Mouse (Mus musculus) forebrain, embryonic 15.5 days (tissue): ENCODE data around the gene Nudc. TPM values are rescaled to one million over a fixed set of nuclear protein-coding genes. Genes with fewer than 3 reads are reported as not detected.

ENCODE experiments used
- ATAC-seq: fragments of 200-750 bp; cut with Nextera tagmentation; replicated peaks from 2 replicates; pipeline ENCODE4 v1.8.0; 2017; ENCODE audit warnings: mild to moderate bottlenecking, moderate TSS enrichment, moderate library complexity
- H3K27ac ChIP-seq: fragments of 300-500 bp; sonication (generic); replicated peaks from 2 replicates; pipeline ENCODE4 v1.5.1; 2015; ENCODE audit warnings: mild to moderate bottlenecking, inconsistent platforms
- H3K27me3 ChIP-seq: fragments of 300-500 bp; sonication (generic); 2 replicates; pipeline ENCODE4 v1.6.1; 2015; ENCODE audit warnings: inconsistent platforms
- H3K36me3 ChIP-seq: fragments of 300-500 bp; sonication (generic); 2 replicates; pipeline ENCODE4 v1.6.1; 2015; ENCODE audit warnings: mild to moderate bottlenecking, inconsistent platforms
- H3K4me1 ChIP-seq: fragments of 300-500 bp; sonication (generic); 2 replicates; pipeline ENCODE4 v1.6.1; 2015; ENCODE audit warnings: inconsistent platforms
- H3K4me2 ChIP-seq: fragments of 300-500 bp; sonication (generic); replicated peaks from 2 replicates; pipeline ENCODE4 v1.6.1; 2015; ENCODE audit warnings: mild to moderate bottlenecking, inconsistent platforms
- H3K4me3 ChIP-seq: fragments of 300-500 bp; sonication (generic); 2 replicates; pipeline ENCODE4 v1.5.1; 2015; ENCODE audit warnings: mild to moderate bottlenecking, inconsistent platforms
- H3K9ac ChIP-seq: fragments of 300-500 bp; sonication (generic); replicated peaks from 2 replicates; pipeline ENCODE4 v1.6.1; 2015; ENCODE audit warnings: mild to moderate bottlenecking, inconsistent platforms
- H3K9me3 ChIP-seq: fragments of 300-500 bp; sonication (generic); 2 replicates; pipeline ENCODE4 v1.6.1; 2016; ENCODE audit warnings: inconsistent platforms
- WGBS: fragments of 180-500 bp; shearing (Covaris S2); methylation state at CpG from one replicate; pipeline ENCODE4 v1.1.7; 2015; ENCODE audit warnings: mixed read lengths; 5-methylcytosine and 5-hydroxymethylcytosine counted together
- polyA plus RNA-seq: library from polyadenylated mRNA; unstranded; fragments of >200 nt; fragmentation: Nextera tagmentation; extraction: Ambion mirVana; gene quantifications from 2 replicates; pipeline ENCODE4 v1.2.1, GENCODE M21; 2015

Nudc gene
- polyA plus RNA-seq, 1 experiment from 2014 or later = 276 TPM

- ATAC-seq = no peak
- H3K4me3 ChIP-seq = no peak overlapping the region
- H3K4me2 ChIP-seq = no peak overlapping the region
- no peak overlapping the region for H3K27ac ChIP-seq
- no peaks in the 10 kb centered on the region for H3K36me3 ChIP-seq
- H3K4me1 ChIP-seq = no peaks in the 10 kb centered on the region
- no peak overlapping the region for H3K9ac ChIP-seq
- whole genome bisulfite sequencing = 66% methylated on average over 11 of the region's 11 CpGs
- H3K9me3 ChIP-seq = no peaks in the 10 kb centered on the region
- no peaks in the 10 kb centered on the region for H3K27me3 ChIP-seq
Observed at GRCm38 (mm10) chr4:133563123-133563571, 17.4 kb upstream of the Nudc start.

GRCm38 (mm10) chr4:133561622-133562021 lies 15.8 kb upstream of the Nudc start:
- no peaks in the 10 kb centered on the region for H3K9me3 ChIP-seq
- H3K4me1 ChIP-seq = no peaks in the 10 kb centered on the region
- ATAC-seq = no peak
- H3K27ac ChIP-seq = no peak overlapping the region
- H3K4me3 ChIP-seq = no peak overlapping the region
- no peak overlapping the region for H3K4me2 ChIP-seq
- H3K9ac ChIP-seq = no peak overlapping the region
- H3K36me3 ChIP-seq = no peaks in the 10 kb centered on the region
- 68% methylated on average over 4 of the region's 4 CpGs for WGBS
- H3K27me3 ChIP-seq = no peaks in the 10 kb centered on the region

GRCm38 (mm10) chr4:133559846-133560245 lies 14.1 kb upstream of the Nudc start:
- Histone ChIP-seq H3K36me3 (no peaks in the 10 kb centered on the region), H3K9ac (no peak overlapping the region), H3K4me3 (no peak overlapping the region), H3K27me3 (0 out of 2 replicates have a peak, but pooled peaks cover 3% of the 10 kb centered on the region), H3K27ac (no peak overlapping the region), H3K4me2 (no peak overlapping the region), H3K9me3 (no peaks in the 10 kb centered on the region), H3K4me1 (no peaks in the 10 kb centered on the region)
- no peak for ATAC-seq
- 76% methylated on average over 4 of the region's 4 CpGs for WGBS

GRCm38 (mm10) chr4:133557041-133557717 lies 11.4 kb upstream of the Nudc start:
- Histone ChIP-seq H3K4me1 (no peaks in the 10 kb centered on the region), H3K9ac (no peak overlapping the region), H3K9me3 (no peaks in the 10 kb centered on the region), H3K36me3 (no peaks in the 10 kb centered on the region), H3K27me3 (0 out of 2 replicates have a peak, but pooled peaks cover 9% of the 10 kb centered on the region), H3K4me3 (no peak overlapping the region), H3K4me2 (no peak overlapping the region), H3K27ac (no peak overlapping the region)
- no peak for ATAC-seq
- 45% methylated on average over 10 of the region's 10 CpGs for WGBS

- Histone ChIP-seq H3K9me3 (no peaks in the 10 kb centered on the region), H3K4me3 (no peak overlapping the region), H3K4me2 (no peak overlapping the region), H3K9ac (no peak overlapping the region), H3K27me3 (0 out of 2 replicates have a peak, but pooled peaks cover 9% of the 10 kb centered on the region), H3K4me1 (no peaks in the 10 kb centered on the region), H3K36me3 (no peaks in the 10 kb centered on the region), H3K27ac (no peak overlapping the region)
- WGBS = 80% methylated on average over 19 of the region's 19 CpGs
- ATAC-seq = no peak
Observed at GRCm38 (mm10) chr4:133553448-133554330, 7.9 kb upstream of the Nudc start.

- Histone ChIP-seq H3K36me3 (no peaks in the 10 kb centered on the region), H3K4me2 (no peak within 1 kb of the TSS), H3K9me3 (no peaks in the 10 kb centered on the region), H3K27ac (no peak within 1 kb of the TSS), H3K27me3 (0 out of 2 replicates have a peak, but pooled peaks cover 9% of the 10 kb centered on the region), H3K9ac (no peak within 1 kb of the TSS), H3K4me3 (no peak within 1 kb of the TSS), H3K4me1 (no peaks in the 10 kb centered on the region)
- WGBS = 79% methylated on average over 10 of the region's 10 CpGs
- no peak for ATAC-seq
Observed at GRCm38 (mm10) chr4:133552768-133553447, 7.1 kb upstream of the Nudc start, which contains the start of gene Nr0b2. Nr0b2 (plus strand) TSS chr4:133553376.

- ATAC-seq = no peak
- H3K36me3 ChIP-seq = no peaks in the 10 kb centered on the region
- 62% methylated on average over 1 of the region's 1 CpGs for WGBS
Observed at GRCm38 (mm10) chr4:133552029-133552428, 6.2 kb upstream of the Nudc start.

GRCm38 (mm10) chr4:133536652-133537051 lies 9.1 kb downstream of the Nudc start:
- no peak overlapping the region for H3K9ac ChIP-seq
- no peak for ATAC-seq
- H3K27me3 ChIP-seq = no peaks in the 10 kb centered on the region
- WGBS = 91% methylated on average over 5 of the region's 5 CpGs
- no peaks in the 10 kb centered on the region for H3K4me1 ChIP-seq
- H3K4me3 ChIP-seq = no peak overlapping the region
- no peaks in the 10 kb centered on the region for H3K9me3 ChIP-seq
- no peak overlapping the region for H3K4me2 ChIP-seq
- peaks cover 63% of the 10 kb centered on the region for H3K36me3 ChIP-seq
- H3K27ac ChIP-seq = no peak overlapping the region

More at GRCm38 (mm10) chr4:133552029-133552428, 6.2 kb upstream of the Nudc start:
- H3K9ac ChIP-seq = no peak overlapping the region
- 0 out of 2 replicates have a peak, but pooled peaks cover 9% of the 10 kb centered on the region for H3K27me3 ChIP-seq
- no peak overlapping the region for H3K4me3 ChIP-seq
- no peaks in the 10 kb centered on the region for H3K9me3 ChIP-seq
- no peaks in the 10 kb centered on the region for H3K4me1 ChIP-seq
- no peak overlapping the region for H3K27ac ChIP-seq
- H3K4me2 ChIP-seq = no peak overlapping the region

- Histone ChIP-seq H3K9me3 (no peaks in the 10 kb centered on the region), H3K27me3 (no peaks in the 10 kb centered on the region), H3K27ac (no peak overlapping the region), H3K4me3 (no peak overlapping the region), H3K36me3 (peaks cover 64% of the 10 kb centered on the region), H3K4me2 (no peak overlapping the region), H3K4me1 (no peaks in the 10 kb centered on the region), H3K9ac (no peak overlapping the region)
- ATAC-seq = no peak
- 92% methylated on average over 3 of the region's 3 CpGs for WGBS
Observed at GRCm38 (mm10) chr4:133536081-133536480, 9.7 kb downstream of the Nudc start.

GRCm38 (mm10) chr4:133532777-133533176 lies 13.0 kb downstream of the Nudc start:
- H3K4me1 ChIP-seq = no peaks in the 10 kb centered on the region
- ATAC-seq = no peak
- no peak overlapping the region for H3K27ac ChIP-seq
- H3K36me3 ChIP-seq = peaks cover 64% of the 10 kb centered on the region
- no peak overlapping the region for H3K4me2 ChIP-seq
- H3K4me3 ChIP-seq = no peak overlapping the region
- no peaks in the 10 kb centered on the region for H3K27me3 ChIP-seq
- H3K9me3 ChIP-seq = no peaks in the 10 kb centered on the region
- 87% methylated on average over 3 of the region's 3 CpGs for WGBS
- no peak overlapping the region for H3K9ac ChIP-seq

GRCm38 (mm10) chr4:133527788-133528187 lies 18.0 kb downstream of the Nudc start:
- Histone ChIP-seq H3K27ac (no peak overlapping the region), H3K27me3 (no peaks in the 10 kb centered on the region), H3K9me3 (no peaks in the 10 kb centered on the region), H3K4me2 (no peak overlapping the region), H3K4me3 (no peak overlapping the region), H3K9ac (no peak overlapping the region), H3K36me3 (peaks cover 34% of the 10 kb centered on the region), H3K4me1 (no peaks in the 10 kb centered on the region)
- no peak for ATAC-seq
- WGBS = 79% methylated on average over 16 of the region's 16 CpGs

- Histone ChIP-seq H3K4me3 (no peak overlapping the region), H3K9me3 (no peaks in the 10 kb centered on the region), H3K4me1 (peaks cover 8% of the 10 kb centered on the region), H3K36me3 (no peaks in the 10 kb centered on the region), H3K27me3 (peaks cover 42% of the 10 kb centered on the region), H3K9ac (no peak overlapping the region), H3K27ac (no peak overlapping the region), H3K4me2 (no peak overlapping the region)
- WGBS = 69% methylated on average over 2 of the region's 2 CpGs
- no peak for ATAC-seq
Observed at GRCm38 (mm10) chr4:133521502-133521901, 24.3 kb downstream of the Nudc start.
